7 mouse cellular contexts compared by ENCODE assay signal in the genomic region with DNA sequence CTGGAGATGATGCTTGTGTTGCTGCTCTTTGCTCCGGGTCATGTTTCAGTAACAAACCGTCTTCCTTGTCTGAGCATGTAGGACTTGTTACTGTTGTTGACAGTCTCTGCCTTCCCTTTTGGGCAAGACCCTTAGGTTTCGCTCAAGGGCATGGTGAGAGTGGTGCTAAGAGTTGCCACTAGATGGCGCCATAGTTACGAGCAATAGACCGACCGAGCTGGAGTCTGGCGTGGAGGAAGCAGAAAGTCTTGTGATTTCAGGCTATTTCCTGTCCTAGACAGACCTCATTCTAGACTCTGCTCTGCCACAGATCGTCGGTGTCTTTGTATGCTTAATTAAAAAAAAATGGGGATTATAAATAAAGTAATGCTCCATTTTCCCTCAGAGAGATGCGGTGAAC. TPM values are rescaled to one million over a fixed set of nuclear protein-coding genes. Genes with fewer than 3 reads are reported as not detected.
A peak's percentile ranks its signal among the peaks of the same experiment; 100 is the strongest.
DNase-seq lines count a peak whose midpoint lies in the region; ATAC-seq lines count a peak whose summit lies in the region.

No protein-coding gene starts in this region.

- DNase-seq in T-cell, adult 2 months (ENCODE audit: low spot score) = peak; percentile 58
- DNase-seq in cerebellum, adult 18-20 months = peak; percentile 79 to 81
- peak; percentile 85 for DNase-seq in forelimb bud, embryonic 11.5 days (ENCODE audit: low read depth, low spot score)
- DNase-seq in left cerebral cortex, adult 11 months (ENCODE audit: low spot score) = peak; percentile 77
- peak; percentile 76 for DNase-seq in right cerebral cortex, postnatal 25 days

- no peak overlapping the region for H3K4me2 ChIP-seq in hindbrain, embryonic 13.5 days

- H3K27ac ChIP-seq in hindbrain, embryonic 13.5 days = no peak overlapping the region

- H3K4me3 ChIP-seq in hindbrain, embryonic 13.5 days = no peak overlapping the region

- no peaks in the 10 kb centered on the region for H3K4me1 ChIP-seq in hindbrain, embryonic 13.5 days (replicated peaks)

- H3K27me3 ChIP-seq in hindbrain, embryonic 13.5 days = peaks cover 8% of the 10 kb centered on the region; the same call in 1 of the 2 replicates

- ATAC-seq in hindbrain, embryonic 13.5 days (ENCODE audit: low FRiP score) = 0 out of 2 replicates have a peak, but pooled peaks have one; percentile 52
- peak; percentile 86 for ATAC-seq in megakaryocyte-erythroid progenitor cell, adult 5-6 weeks (replicated peaks; ENCODE audit: low FRiP score, low TSS enrichment, poor library complexity, severe bottlenecking)

- no peaks in the 10 kb centered on the region for H3K9me3 ChIP-seq in hindbrain, embryonic 13.5 days

- H3K36me3 ChIP-seq in hindbrain, embryonic 13.5 days = no peaks in the 10 kb centered on the region

- 13% methylated on average over 11 of the region's 11 CpGs for WGBS in hindbrain, embryonic 13.5 days

- H3K9ac ChIP-seq in hindbrain, embryonic 13.5 days = no peak overlapping the region

RNA-seq across cellular contexts. Expression of gene Tmem233, which starts 40.3 kb away (rescaled TPM):
- polyA plus RNA-seq in hindbrain, embryonic 13.5 days (2015; fragmentation: Nextera tagmentation; extraction: Ambion mirVana) = not detected in 2 replicates
- not detected in 2 replicates for total RNA-seq in megakaryocyte-erythroid progenitor cell, adult 5-6 weeks (2014; fragmentation: Nextera tagmentation)
- not detected in 2 replicates for total RNA-seq in megakaryocyte-erythroid progenitor cell, adult 5-6 weeks (2017)
